Mouse (Mus musculus) limb, embryonic 15.5 days (tissue): ENCODE measurements around the gene Wnt3. TPM values are rescaled to one million over a fixed set of nuclear protein-coding genes. Genes with fewer than 3 reads are reported as not detected.

Source experiments
- ATAC-seq: fragments of 200-750 bp; cut with Nextera tagmentation; 2 replicates; pipeline ENCODE4 v1.8.0; 2017; ENCODE audit warnings: low read depth, moderate TSS enrichment; ENCODE audit not compliant: insufficient number of reproducible peaks, low FRiP score, low TSS enrichment
- H3K27ac ChIP-seq: fragments of 300-500 bp; sonication (generic); 2 replicates; pipeline ENCODE4 v1.5.1; 2015; ENCODE audit warnings: moderate library complexity, mild to moderate bottlenecking, inconsistent platforms
- H3K27me3 ChIP-seq: fragments of 300-500 bp; sonication (generic); 2 replicates; pipeline ENCODE4 v1.6.1; 2015; ENCODE audit warnings: inconsistent platforms
- H3K36me3 ChIP-seq: fragments of 300-500 bp; sonication (generic); 2 replicates; pipeline ENCODE4 v1.6.1; 2015; ENCODE audit warnings: inconsistent platforms
- H3K4me1 ChIP-seq: fragments of 300-500 bp; sonication (generic); 2 replicates; pipeline ENCODE4 v1.6.1; 2015; ENCODE audit warnings: inconsistent platforms
- H3K4me2 ChIP-seq: fragments of 300-500 bp; sonication (generic); 2 replicates; pipeline ENCODE4 v1.6.1; 2015; ENCODE audit warnings: mild to moderate bottlenecking, inconsistent platforms
- H3K4me3 ChIP-seq: fragments of 300-500 bp; sonication (generic); 2 replicates; pipeline ENCODE4 v1.5.1; 2015; ENCODE audit warnings: mild to moderate bottlenecking, inconsistent platforms
- H3K9ac ChIP-seq: fragments of 300-500 bp; sonication (generic); 2 replicates; pipeline ENCODE4 v1.6.1; 2015; ENCODE audit warnings: inconsistent platforms
- H3K9me3 ChIP-seq: fragments of 300-500 bp; sonication (generic); 2 replicates; pipeline ENCODE4 v1.6.1; 2016; ENCODE audit warnings: inconsistent platforms
- WGBS: fragments of 180-500 bp; shearing (Covaris S2); methylation state at CpG from one replicate; pipeline ENCODE4 v1.1.7; 2015; 5-methylcytosine and 5-hydroxymethylcytosine counted together
- polyA plus RNA-seq: library from polyadenylated mRNA; unstranded; fragments of >200 nt; fragmentation: Nextera tagmentation; extraction: Ambion mirVana; gene quantifications from 2 replicates; pipeline ENCODE4 v1.2.1, GENCODE M21; 2015

The Wnt3 gene
- polyA plus RNA-seq, 1 experiment from 2014 or later = 22.6 TPM

GRCm38 (mm10) chr11:103815986-103816385, 42.0 kb downstream of the Wnt3 start:
- WGBS = 38% methylated on average over 13 of the region's 13 CpGs
- peaks cover 20% of the 10 kb centered on the region for H3K27me3 ChIP-seq

GRCm38 (mm10) chr11:103816719-103817118, 42.8 kb downstream of the Wnt3 start:
- Histone ChIP-seq H3K4me3 (no peak overlapping the region), H3K36me3 (peaks cover 14% of the 10 kb centered on the region), H3K27me3 (peaks cover 13% of the 10 kb centered on the region), H3K4me2 (no peak overlapping the region), H3K9ac (no peak overlapping the region), H3K4me1 (no peaks in the 10 kb centered on the region), H3K27ac (no peak overlapping the region), H3K9me3 (no peaks in the 10 kb centered on the region)
- WGBS = 75% methylated on average over 8 of the region's 8 CpGs
- ATAC-seq = no peak

More at GRCm38 (mm10) chr11:103815986-103816385, 42.0 kb downstream of the Wnt3 start:
- no peak overlapping the region for H3K4me2 ChIP-seq
- peaks cover 9% of the 10 kb centered on the region for H3K36me3 ChIP-seq
- no peak overlapping the region for H3K4me3 ChIP-seq
- no peak overlapping the region for H3K9ac ChIP-seq
- no peak overlapping the region for H3K27ac ChIP-seq
- no peak for ATAC-seq
- no peaks in the 10 kb centered on the region for H3K9me3 ChIP-seq
- H3K4me1 ChIP-seq = no peaks in the 10 kb centered on the region; the same call in 1 of the 2 replicates

GRCm38 (mm10) chr11:103827201-103827600, 53.3 kb downstream of the Wnt3 start:
- 81% methylated on average over 6 of the region's 6 CpGs for WGBS
- no peak overlapping the region for H3K4me3 ChIP-seq
- no peaks in the 10 kb centered on the region for H3K27me3 ChIP-seq
- H3K9me3 ChIP-seq = no peaks in the 10 kb centered on the region
- no peak overlapping the region for H3K27ac ChIP-seq
- no peak for ATAC-seq
- H3K4me1 ChIP-seq = no peaks in the 10 kb centered on the region
- H3K36me3 ChIP-seq = peaks cover 46% of the 10 kb centered on the region
- no peak overlapping the region for H3K9ac ChIP-seq
- no peak overlapping the region for H3K4me2 ChIP-seq

DNA sequence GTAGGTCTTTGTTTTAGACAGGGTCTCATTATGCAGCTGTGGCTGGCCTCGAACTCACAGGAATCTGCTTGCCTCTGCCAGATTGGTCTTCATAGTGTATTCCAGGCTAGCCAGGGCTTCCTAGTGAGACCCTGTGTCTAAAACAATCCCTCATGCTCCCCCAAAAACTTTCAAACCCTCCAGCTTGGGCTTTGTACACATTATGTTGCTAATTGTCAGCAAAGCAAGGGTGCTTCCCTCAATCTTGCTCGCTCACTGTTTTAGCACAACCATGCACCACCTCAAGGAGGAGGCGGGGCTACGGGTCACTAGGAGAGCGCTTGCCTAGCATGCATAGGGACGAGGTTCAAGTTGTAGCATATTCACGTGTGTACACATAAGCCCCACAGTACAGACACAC, 54.9 kb downstream of the Wnt3 start:
- ATAC-seq = no peak
- H3K9me3 ChIP-seq = no peaks in the 10 kb centered on the region
- H3K4me1 ChIP-seq = no peaks in the 10 kb centered on the region
- H3K9ac ChIP-seq = no peak overlapping the region
- H3K4me2 ChIP-seq = no peak overlapping the region
- 74% methylated on average over 7 of the region's 7 CpGs for WGBS
- no peak overlapping the region for H3K4me3 ChIP-seq
- H3K27ac ChIP-seq = no peak overlapping the region
- peaks cover 32% of the 10 kb centered on the region for H3K36me3 ChIP-seq
- no peaks in the 10 kb centered on the region for H3K27me3 ChIP-seq

DNA sequence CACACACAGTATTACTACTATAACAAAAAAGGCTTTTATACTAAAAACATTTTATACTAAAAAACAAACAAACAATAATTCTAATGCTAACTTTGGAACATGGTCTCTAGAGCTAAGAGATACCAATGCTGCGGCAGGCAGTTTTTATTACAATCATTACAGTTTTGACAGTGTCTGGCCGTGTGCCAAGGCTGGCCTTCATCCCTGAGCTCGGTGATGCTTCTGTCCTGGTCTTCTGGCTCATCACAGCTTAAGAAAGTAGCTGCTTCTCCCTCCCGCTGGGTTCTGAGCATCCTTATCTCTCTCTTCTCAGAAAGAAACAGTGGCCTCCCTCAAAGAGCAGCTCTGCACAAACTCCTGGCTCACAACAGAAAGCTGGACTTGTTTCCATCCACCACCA, 56.0 kb downstream of the Wnt3 start:
- Histone ChIP-seq H3K9me3 (no peaks in the 10 kb centered on the region), H3K27ac (no peak overlapping the region), H3K4me2 (no peak overlapping the region), H3K9ac (no peak overlapping the region), H3K27me3 (no peaks in the 10 kb centered on the region), H3K36me3 (peaks cover 26% of the 10 kb centered on the region), H3K4me1 (no peaks in the 10 kb centered on the region), H3K4me3 (no peak overlapping the region)
- no peak for ATAC-seq
- 51% methylated on average over 4 of the region's 4 CpGs for WGBS

- Histone ChIP-seq H3K27me3 (no peaks in the 10 kb centered on the region), H3K4me3 (no peak overlapping the region), H3K4me1 (no peaks in the 10 kb centered on the region), H3K4me2 (no peak overlapping the region), H3K9ac (no peak overlapping the region), H3K9me3 (no peaks in the 10 kb centered on the region), H3K27ac (no peak overlapping the region), H3K36me3 (peaks cover 23% of the 10 kb centered on the region)
- ATAC-seq = no peak
- 73% methylated on average over 9 of the region's 9 CpGs for WGBS
Observed at GRCm38 (mm10) chr11:103830476-103830875, 56.5 kb downstream of the Wnt3 start.

GRCm38 (mm10) chr11:103831766-103832165, 57.8 kb downstream of the Wnt3 start:
- WGBS = 86% methylated on average over 3 of the region's 3 CpGs
- Histone ChIP-seq H3K36me3 (peaks cover 17% of the 10 kb centered on the region), H3K4me3 (no peak overlapping the region), H3K4me1 (no peaks in the 10 kb centered on the region), H3K9ac (no peak overlapping the region), H3K4me2 (no peak overlapping the region), H3K27me3 (no peaks in the 10 kb centered on the region), H3K9me3 (no peaks in the 10 kb centered on the region), H3K27ac (no peak overlapping the region)
- ATAC-seq = no peak

DNA sequence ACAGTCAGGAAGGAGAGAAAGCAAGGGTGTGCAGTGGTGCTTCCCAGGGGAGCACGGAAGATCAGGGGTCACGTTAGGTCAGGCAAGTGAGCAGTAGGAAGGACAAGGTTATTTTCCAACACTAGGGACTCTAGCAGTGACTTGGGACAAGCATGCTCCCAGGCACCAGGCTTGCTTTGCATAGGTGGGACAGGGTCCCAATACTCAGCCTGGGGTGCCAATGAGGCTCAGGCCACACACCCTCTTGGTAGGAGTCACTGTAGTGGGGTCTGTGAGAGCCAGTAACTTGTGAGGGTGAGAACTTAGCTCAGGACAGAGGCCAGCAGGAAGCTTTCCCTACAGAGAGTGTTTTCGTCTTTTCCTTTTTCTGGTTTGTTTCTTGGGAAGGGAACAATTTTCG, 58.4 kb downstream of the Wnt3 start:
- H3K4me2 ChIP-seq = no peak overlapping the region
- WGBS = 87% methylated on average over 4 of the region's 4 CpGs
- H3K27ac ChIP-seq = no peak overlapping the region
- H3K27me3 ChIP-seq = no peaks in the 10 kb centered on the region
- peaks cover 11% of the 10 kb centered on the region for H3K36me3 ChIP-seq
- H3K4me3 ChIP-seq = no peak overlapping the region
- no peak for ATAC-seq
- H3K9me3 ChIP-seq = no peaks in the 10 kb centered on the region
- no peaks in the 10 kb centered on the region for H3K4me1 ChIP-seq
- H3K9ac ChIP-seq = no peak overlapping the region

DNA sequence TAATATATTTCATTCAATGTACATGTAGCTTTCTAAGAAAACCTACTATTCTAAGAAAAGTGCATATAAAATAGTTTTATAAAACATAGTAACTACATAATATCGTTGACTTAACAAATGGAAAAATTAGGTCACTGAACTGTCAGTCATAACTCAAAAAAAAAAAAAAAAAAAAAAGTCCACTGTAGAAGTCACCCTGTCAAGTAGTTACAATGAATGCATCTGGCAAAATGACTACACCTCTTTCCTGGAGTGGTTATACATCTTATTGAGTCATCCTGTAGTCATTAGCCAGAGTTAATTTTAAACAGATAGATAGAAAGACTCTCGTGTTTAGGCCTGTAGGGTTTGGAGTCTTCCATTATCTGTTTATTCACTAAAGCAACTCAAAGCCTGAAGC, 65.0 kb downstream of the Wnt3 start:
- no peak for ATAC-seq
- H3K9ac ChIP-seq = no peak overlapping the region
- peaks cover 10% of the 10 kb centered on the region for H3K4me1 ChIP-seq
- WGBS = 63% methylated on average over 2 of the region's 2 CpGs
- no peak overlapping the region for H3K4me3 ChIP-seq
- no peaks in the 10 kb centered on the region for H3K27me3 ChIP-seq
- H3K4me2 ChIP-seq = no peak overlapping the region
- peaks cover 2% of the 10 kb centered on the region; the same call in 1 of the 2 replicates for H3K36me3 ChIP-seq
- H3K27ac ChIP-seq = no peak overlapping the region
- H3K9me3 ChIP-seq = no peaks in the 10 kb centered on the region

GRCm38 (mm10) chr11:103840834-103841233, 66.9 kb downstream of the Wnt3 start:
- Histone ChIP-seq H3K27ac (0 out of 2 replicates have a peak overlapping the region, but pooled peaks have one; percentile 4), H3K4me3 (no peak overlapping the region), H3K9ac (no peak overlapping the region), H3K4me2 (no peak overlapping the region), H3K9me3 (no peaks in the 10 kb centered on the region), H3K36me3 (0 out of 2 replicates have a peak, but pooled peaks cover 6% of the 10 kb centered on the region), H3K27me3 (no peaks in the 10 kb centered on the region), H3K4me1 (peaks cover 10% of the 10 kb centered on the region)
- WGBS = 14% methylated on average over 11 of the region's 11 CpGs
- ATAC-seq = no peak

- Histone ChIP-seq H3K4me1 (no peaks in the 10 kb centered on the region), H3K27me3 (no peaks in the 10 kb centered on the region), H3K9me3 (no peaks in the 10 kb centered on the region), H3K27ac (no peak overlapping the region), H3K4me3 (no peak overlapping the region), H3K36me3 (peaks cover 30% of the 10 kb centered on the region), H3K4me2 (no peak overlapping the region), H3K9ac (no peak overlapping the region)
- WGBS = 91% methylated on average over 11 of the region's 11 CpGs
- no peak for ATAC-seq
Observed at GRCm38 (mm10) chr11:103848287-103848686, 74.3 kb downstream of the Wnt3 start.

GRCm38 (mm10) chr11:103852590-103853283, 78.8 kb downstream of the Wnt3 start:
- 61% methylated on average over 16 of the region's 16 CpGs for WGBS
- H3K9ac ChIP-seq = no peak overlapping the region
- no peak overlapping the region for H3K4me2 ChIP-seq
- H3K4me1 ChIP-seq = no peaks in the 10 kb centered on the region
- no peak for ATAC-seq
- H3K9me3 ChIP-seq = no peaks in the 10 kb centered on the region
- H3K4me3 ChIP-seq = no peak overlapping the region
- no peaks in the 10 kb centered on the region for H3K27me3 ChIP-seq
- H3K36me3 ChIP-seq = peaks cover 28% of the 10 kb centered on the region
- H3K27ac ChIP-seq = no peak overlapping the region
